Mouse (Mus musculus): ENCODE data around the gene Gon4l. TPM values are rescaled to one million over a fixed set of nuclear protein-coding genes. Genes with fewer than 3 reads are reported as not detected.
A peak's percentile ranks its signal among the peaks of the same experiment; 100 is the strongest.
"Not testable (repeated sequence)": the region's sequence is repeated elsewhere in the genome, so short reads cannot be mapped to it uniquely, and the experiment has no call there.

The Gon4l gene
- polyA plus RNA-seq, 1 experiment from 2014 or later, result 15.7 TPM

DNA sequence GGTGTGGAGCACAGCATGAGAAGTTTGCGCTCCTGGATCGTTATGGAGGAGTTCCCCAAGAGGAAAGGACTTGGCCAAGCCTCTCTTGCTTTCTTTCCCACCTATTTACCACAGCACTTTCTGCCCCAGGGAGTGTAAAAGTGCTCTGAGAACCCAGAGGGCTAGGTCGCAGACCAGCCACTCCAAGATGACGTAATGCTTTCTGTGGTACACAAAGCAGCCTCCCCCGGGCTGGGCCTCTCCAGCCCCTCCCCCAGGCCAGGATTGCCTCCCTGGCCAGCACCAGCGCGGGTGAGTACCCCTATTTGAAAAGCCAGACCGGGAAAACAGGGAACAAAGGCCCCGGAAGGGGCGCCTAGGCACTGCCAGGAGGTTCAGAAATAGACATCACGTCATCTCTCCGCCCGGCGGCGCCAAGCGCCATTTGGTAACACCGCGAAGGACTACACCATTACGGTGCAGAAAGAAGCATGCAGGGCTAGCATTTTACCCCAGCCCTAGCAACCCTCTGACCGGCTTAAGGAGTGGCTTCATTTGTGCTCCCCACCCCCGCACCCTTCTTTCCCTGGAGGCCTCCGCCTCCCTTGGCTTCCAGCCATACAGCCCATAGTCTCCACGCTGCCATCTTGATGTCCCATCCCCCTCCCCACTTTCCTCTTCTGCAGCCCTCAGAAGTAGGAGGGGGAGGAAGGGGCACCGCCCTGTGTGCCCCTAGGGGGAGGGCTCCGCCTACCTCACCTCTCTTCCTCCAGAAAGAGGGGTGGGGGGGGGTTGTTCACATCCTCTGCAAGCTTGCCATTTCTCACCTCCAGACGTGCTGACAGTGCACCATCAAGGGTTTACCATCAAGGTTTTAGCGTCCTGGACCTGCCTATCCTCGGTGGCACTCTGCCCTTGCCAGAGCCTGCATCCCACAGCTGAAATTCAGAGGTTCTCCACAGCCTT is 3.6 kb upstream of the Gon4l start:
- ATAC-seq (ENCODE audit: insufficient number of reproducible peaks, insufficient read depth, low FRiP score, low read depth), result peak; percentile 78
- H3K4me3 ChIP-seq (ENCODE audit: low read depth, low read length); H3K36me3 ChIP-seq (ENCODE audit: control insufficient read depth, insufficient read depth, low read length): not testable (repeated sequence)

DNA sequence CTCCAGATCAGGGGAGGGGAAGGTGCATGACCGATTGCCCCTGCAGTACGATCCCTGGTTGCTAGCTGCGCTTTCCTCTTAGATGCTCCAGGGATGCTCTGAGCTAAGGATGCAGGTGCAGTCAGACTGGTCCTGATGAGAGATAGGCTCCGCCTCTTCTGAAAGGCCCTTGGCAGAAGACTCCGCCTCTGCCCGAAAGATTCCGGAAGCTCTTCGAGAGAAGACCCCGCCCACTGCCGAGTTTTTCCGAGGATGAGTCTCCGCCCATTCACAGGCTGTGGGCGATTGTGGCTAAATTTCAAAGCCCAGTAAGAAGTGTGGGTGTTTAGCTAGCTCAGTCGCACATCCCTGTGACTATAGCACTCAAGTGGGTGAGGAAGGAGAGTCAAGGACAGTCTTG is 2.6 kb upstream of the Gon4l start:
- 4% methylated on average over 14 of the region's 14 CpGs for WGBS
- not testable (repeated sequence) for H3K4me3 ChIP-seq (ENCODE audit: low read depth, low read length); H3K9me3 ChIP-seq (ENCODE audit: control insufficient read depth, low read depth, low read length); H3K4me1 ChIP-seq (ENCODE audit: control insufficient read depth, insufficient read depth, low read length); H3K4me2 ChIP-seq (replicated peaks; ENCODE audit: low read depth, low read length); H3K27ac ChIP-seq (ENCODE audit: low read length); H3K36me3 ChIP-seq (ENCODE audit: control insufficient read depth, insufficient read depth, low read length); H3K9ac ChIP-seq (replicated peaks; ENCODE audit: low read depth, low read length); H3K27me3 ChIP-seq (ENCODE audit: control insufficient read depth, insufficient read depth, low read length)
- peak; percentile 54 for ATAC-seq (ENCODE audit: insufficient number of reproducible peaks, insufficient read depth, low FRiP score, low read depth)

More for the DNA sequence above, 3.6 kb upstream of the Gon4l start:
- H3K9me3 ChIP-seq (ENCODE audit: control insufficient read depth, low read depth, low read length); H3K27me3 ChIP-seq (ENCODE audit: control insufficient read depth, insufficient read depth, low read length); H3K4me1 ChIP-seq (ENCODE audit: control insufficient read depth, insufficient read depth, low read length); H3K9ac ChIP-seq (replicated peaks; ENCODE audit: low read depth, low read length): not testable (repeated sequence)
- Histone ChIP-seq H3K27ac (ENCODE audit: low read length) (0 out of 2 replicates have a peak overlapping the region, but pooled peaks have one; percentile 39), H3K4me2 (replicated peaks; ENCODE audit: low read depth, low read length) (peak overlapping the region; percentile 35)
- WGBS, result 6% methylated on average over 22 of the region's 28 CpGs

DNA sequence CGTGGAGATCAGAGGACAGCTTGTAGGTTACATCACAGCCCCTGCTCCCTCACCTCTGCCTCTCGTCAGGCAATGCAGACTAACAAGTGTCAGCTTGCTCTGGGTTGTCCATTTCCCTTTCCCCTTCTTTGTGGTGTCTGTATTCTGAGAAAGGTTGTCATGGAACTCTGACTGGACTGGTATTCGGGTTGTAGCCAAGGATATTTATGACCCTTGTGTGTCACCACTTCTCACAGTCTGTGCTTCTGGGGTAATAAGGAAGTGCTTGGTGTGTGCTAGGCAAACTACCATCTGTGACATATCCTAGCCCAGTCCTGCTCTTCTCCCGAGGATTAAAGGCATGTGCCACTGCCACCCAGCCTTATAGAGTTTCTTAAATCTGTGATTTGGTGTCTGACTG is 14.1 kb downstream of the Gon4l start:
- Histone ChIP-seq H3K4me3 (ENCODE audit: low read depth, low read length) (no peak overlapping the region), H3K4me2 (replicated peaks; ENCODE audit: low read depth, low read length) (no peak overlapping the region), H3K9me3 (ENCODE audit: control insufficient read depth, low read depth, low read length) (no peaks in the 10 kb centered on the region), H3K4me1 (ENCODE audit: control insufficient read depth, insufficient read depth, low read length) (no peaks in the 10 kb centered on the region), H3K27ac (ENCODE audit: low read length) (no peak overlapping the region), H3K36me3 (ENCODE audit: control insufficient read depth, insufficient read depth, low read length) (peaks cover 31% of the 10 kb centered on the region), H3K9ac (replicated peaks; ENCODE audit: low read depth, low read length) (no peak overlapping the region), H3K27me3 (ENCODE audit: control insufficient read depth, insufficient read depth, low read length) (no peaks in the 10 kb centered on the region)
- 88% methylated on average over 4 of the region's 4 CpGs for WGBS
- ATAC-seq (ENCODE audit: insufficient number of reproducible peaks, insufficient read depth, low FRiP score, low read depth), result no peak

DNA sequence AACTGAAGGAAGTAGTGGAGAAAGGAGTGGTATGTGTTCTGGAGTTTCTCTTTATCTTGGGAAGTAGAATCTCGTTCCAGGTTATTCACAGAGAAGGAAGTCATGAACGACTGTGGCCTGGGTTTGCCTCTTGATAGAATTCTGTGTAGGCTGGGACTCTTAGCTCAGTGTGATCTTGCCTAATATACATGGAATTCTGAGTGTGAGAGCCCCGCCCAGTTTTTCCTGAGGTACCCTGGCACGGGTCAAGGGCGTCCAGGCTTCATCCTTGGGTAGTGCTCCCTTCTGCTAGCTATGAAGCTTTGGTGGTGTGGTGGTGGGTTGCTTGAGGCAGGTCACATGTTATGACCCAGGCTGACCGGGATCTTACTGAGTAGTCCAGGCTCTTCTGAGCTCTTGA is 20.8 kb downstream of the Gon4l start:
- no peak for ATAC-seq (ENCODE audit: insufficient number of reproducible peaks, insufficient read depth, low FRiP score, low read depth)
- peaks cover 58% of the 10 kb centered on the region for H3K36me3 ChIP-seq (ENCODE audit: control insufficient read depth, insufficient read depth, low read length)

DNA sequence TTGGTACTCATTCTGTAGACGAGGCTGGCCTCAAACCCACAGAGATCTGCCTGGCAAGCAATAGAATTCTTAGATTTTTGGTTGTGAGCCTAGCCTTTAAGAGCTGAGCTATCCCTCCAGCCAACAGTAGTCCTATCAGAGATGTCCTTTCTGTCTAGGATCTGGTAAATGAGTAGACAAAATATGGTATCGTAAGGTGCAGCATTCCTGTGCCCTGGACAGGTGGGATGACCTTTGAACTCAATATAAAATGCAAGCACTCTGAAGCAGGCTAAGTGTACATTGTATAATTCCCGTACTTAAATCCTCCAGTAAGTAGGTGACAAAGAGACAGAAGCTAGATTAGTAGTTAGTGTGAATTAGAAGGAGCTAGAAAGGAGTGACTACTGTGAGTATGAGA is 27.1 kb downstream of the Gon4l start:
- Histone ChIP-seq H3K9ac (replicated peaks; ENCODE audit: low read depth, low read length) (no peak overlapping the region), H3K4me2 (replicated peaks; ENCODE audit: low read depth, low read length) (no peak overlapping the region), H3K9me3 (ENCODE audit: control insufficient read depth, low read depth, low read length) (no peaks in the 10 kb centered on the region), H3K4me3 (ENCODE audit: low read depth, low read length) (no peak overlapping the region), H3K27ac (ENCODE audit: low read length) (no peak overlapping the region), H3K4me1 (ENCODE audit: control insufficient read depth, insufficient read depth, low read length) (no peaks in the 10 kb centered on the region), H3K36me3 (ENCODE audit: control insufficient read depth, insufficient read depth, low read length) (peaks cover 64% of the 10 kb centered on the region), H3K27me3 (ENCODE audit: control insufficient read depth, insufficient read depth, low read length) (no peaks in the 10 kb centered on the region)
- 92% methylated on average over 3 of the region's 3 CpGs for WGBS
- no peak for ATAC-seq (ENCODE audit: insufficient number of reproducible peaks, insufficient read depth, low FRiP score, low read depth)

More for the DNA sequence above, 20.8 kb downstream of the Gon4l start:
- no peak overlapping the region for H3K9ac ChIP-seq (replicated peaks; ENCODE audit: low read depth, low read length)
- H3K27me3 ChIP-seq (ENCODE audit: control insufficient read depth, insufficient read depth, low read length), result no peaks in the 10 kb centered on the region
- H3K27ac ChIP-seq (ENCODE audit: low read length), result no peak overlapping the region
- H3K9me3 ChIP-seq (ENCODE audit: control insufficient read depth, low read depth, low read length), result no peaks in the 10 kb centered on the region
- H3K4me3 ChIP-seq (ENCODE audit: low read depth, low read length), result no peak overlapping the region
- H3K4me2 ChIP-seq (replicated peaks; ENCODE audit: low read depth, low read length), result no peak overlapping the region
- 85% methylated on average over 6 of the region's 6 CpGs for WGBS
- H3K4me1 ChIP-seq (ENCODE audit: control insufficient read depth, insufficient read depth, low read length), result no peaks in the 10 kb centered on the region

DNA sequence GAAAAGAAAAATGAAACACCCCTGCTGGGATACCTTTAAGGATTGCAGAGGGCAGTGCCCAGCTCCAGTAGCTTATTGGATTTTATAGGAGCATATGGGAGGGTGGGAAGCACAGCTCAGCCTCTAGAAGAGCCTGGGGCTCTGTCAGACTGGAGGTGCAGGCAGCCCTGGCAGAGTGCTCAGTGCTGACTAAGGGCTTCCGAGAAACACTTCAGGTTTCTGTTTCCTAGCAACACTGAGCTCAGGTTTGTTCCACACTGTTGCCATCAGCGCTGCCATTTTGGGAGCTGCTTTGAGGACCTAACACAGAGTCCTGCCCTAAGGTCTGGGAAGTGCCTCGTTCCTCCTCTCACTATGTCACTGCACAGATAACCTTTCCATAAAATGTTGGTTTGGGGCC is 31.7 kb downstream of the Gon4l start:
- not testable (repeated sequence) for H3K4me2 ChIP-seq (replicated peaks; ENCODE audit: low read depth, low read length); H3K9me3 ChIP-seq (ENCODE audit: control insufficient read depth, low read depth, low read length); H3K9ac ChIP-seq (replicated peaks; ENCODE audit: low read depth, low read length); H3K27ac ChIP-seq (ENCODE audit: low read length); H3K27me3 ChIP-seq (ENCODE audit: control insufficient read depth, insufficient read depth, low read length); H3K4me3 ChIP-seq (ENCODE audit: low read depth, low read length); H3K4me1 ChIP-seq (ENCODE audit: control insufficient read depth, insufficient read depth, low read length); ATAC-seq (ENCODE audit: insufficient number of reproducible peaks, insufficient read depth, low FRiP score, low read depth)
- WGBS, result no CpG with 5 or more reads among the region's 3 CpGs
- H3K36me3 ChIP-seq (ENCODE audit: control insufficient read depth, insufficient read depth, low read length), result peaks cover 28% of the 10 kb centered on the region

DNA sequence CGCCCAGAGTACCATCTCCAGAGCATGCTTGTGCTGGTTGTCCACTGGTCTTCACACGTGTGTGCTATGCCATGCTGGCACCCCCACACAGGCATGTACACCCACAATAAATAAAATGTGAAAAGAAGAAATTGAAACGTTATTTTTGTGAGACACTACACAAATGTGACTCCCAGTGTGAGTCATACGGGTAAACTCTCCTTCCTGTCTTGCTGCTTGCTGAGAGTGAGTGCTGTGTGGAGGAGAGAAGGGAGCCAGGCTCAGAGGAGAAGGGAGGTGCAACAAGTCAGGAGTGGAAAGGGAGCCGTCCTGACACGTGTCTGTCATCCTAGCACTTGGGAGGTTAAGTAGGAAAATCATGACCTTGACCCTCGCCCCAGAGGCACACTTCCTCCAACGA is 32.1 kb downstream of the Gon4l start:
- not testable (repeated sequence) for H3K27ac ChIP-seq (ENCODE audit: low read length); H3K4me1 ChIP-seq (ENCODE audit: control insufficient read depth, insufficient read depth, low read length); H3K9me3 ChIP-seq (ENCODE audit: control insufficient read depth, low read depth, low read length); H3K4me3 ChIP-seq (ENCODE audit: low read depth, low read length); ATAC-seq (ENCODE audit: insufficient number of reproducible peaks, insufficient read depth, low FRiP score, low read depth); H3K4me2 ChIP-seq (replicated peaks; ENCODE audit: low read depth, low read length); H3K27me3 ChIP-seq (ENCODE audit: control insufficient read depth, insufficient read depth, low read length); H3K9ac ChIP-seq (replicated peaks; ENCODE audit: low read depth, low read length)
- peaks cover 24% of the 10 kb centered on the region for H3K36me3 ChIP-seq (ENCODE audit: control insufficient read depth, insufficient read depth, low read length)
- no CpG with 5 or more reads among the region's 8 CpGs for WGBS

DNA sequence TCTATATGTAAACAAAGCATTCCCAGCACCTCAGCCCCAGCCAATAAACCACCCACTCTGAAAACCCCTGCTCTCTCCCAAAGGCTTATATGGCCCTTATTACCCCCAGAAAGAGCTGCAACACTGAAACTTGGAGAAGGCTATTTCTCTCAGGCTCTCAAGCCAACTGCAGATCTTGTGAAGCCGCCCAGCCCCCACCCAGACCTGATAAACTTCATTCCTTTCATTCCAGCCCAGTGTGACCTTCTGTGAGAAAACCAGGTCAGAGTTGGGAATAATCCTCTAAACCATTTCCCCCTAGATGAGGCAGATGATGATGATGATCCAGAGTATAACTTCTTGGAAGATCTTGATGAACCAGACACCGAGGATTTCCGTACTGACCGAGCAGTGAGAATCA is 33.4 kb downstream of the Gon4l start:
- H3K27ac ChIP-seq (ENCODE audit: low read length); H3K4me1 ChIP-seq (ENCODE audit: control insufficient read depth, insufficient read depth, low read length); H3K27me3 ChIP-seq (ENCODE audit: control insufficient read depth, insufficient read depth, low read length); H3K4me3 ChIP-seq (ENCODE audit: low read depth, low read length); H3K9ac ChIP-seq (replicated peaks; ENCODE audit: low read depth, low read length); H3K9me3 ChIP-seq (ENCODE audit: control insufficient read depth, low read depth, low read length); ATAC-seq (ENCODE audit: insufficient number of reproducible peaks, insufficient read depth, low FRiP score, low read depth); H3K4me2 ChIP-seq (replicated peaks; ENCODE audit: low read depth, low read length): not testable (repeated sequence)
- peaks cover 13% of the 10 kb centered on the region for H3K36me3 ChIP-seq (ENCODE audit: control insufficient read depth, insufficient read depth, low read length)
- no CpG with 5 or more reads among the region's 4 CpGs for WGBS

DNA sequence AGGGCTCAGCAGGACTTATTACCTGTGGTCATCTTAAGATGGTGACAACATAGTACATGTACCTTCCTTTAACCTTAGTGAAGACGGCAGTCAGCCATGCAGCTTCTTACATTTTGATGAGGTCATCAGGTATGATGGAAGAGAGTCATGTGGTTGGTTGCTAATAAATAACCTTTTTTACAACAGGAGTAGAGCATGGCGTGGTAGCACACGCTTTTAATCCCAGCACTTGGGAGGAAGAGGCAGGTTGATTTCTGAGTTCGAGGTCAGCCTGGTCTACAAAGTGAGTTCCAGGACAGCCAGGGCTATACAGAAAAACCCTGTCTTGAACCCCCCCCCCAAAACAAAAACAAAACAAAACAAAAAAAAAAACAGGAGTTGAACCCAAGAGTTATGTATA is 47.5 kb downstream of the Gon4l start:
- not testable (repeated sequence) for H3K4me1 ChIP-seq (ENCODE audit: control insufficient read depth, insufficient read depth, low read length); H3K27me3 ChIP-seq (ENCODE audit: control insufficient read depth, insufficient read depth, low read length); H3K9me3 ChIP-seq (ENCODE audit: control insufficient read depth, low read depth, low read length); H3K4me2 ChIP-seq (replicated peaks; ENCODE audit: low read depth, low read length); ATAC-seq (ENCODE audit: insufficient number of reproducible peaks, insufficient read depth, low FRiP score, low read depth); H3K4me3 ChIP-seq (ENCODE audit: low read depth, low read length); H3K9ac ChIP-seq (replicated peaks; ENCODE audit: low read depth, low read length); H3K27ac ChIP-seq (ENCODE audit: low read length); H3K36me3 ChIP-seq (ENCODE audit: control insufficient read depth, insufficient read depth, low read length)
- WGBS, result 95% methylated on average over 4 of the region's 4 CpGs

Measured in stomach, embryonic 14.5 days (tissue).